Mouse (Mus musculus) B cell, adult 67 days (primary cell): ENCODE measurements around the gene Eno4. TPM values are rescaled to one million over a fixed set of nuclear protein-coding genes. Genes with fewer than 3 reads are reported as not detected.

Source experiments
- total RNA-seq, 2 experiments: library from RNA; stranded (reverse); gene quantifications; 4 replicates each; pipeline ENCODE4 v1.2.4; 2023

Eno4 gene
- total RNA-seq = not detected

DNA sequence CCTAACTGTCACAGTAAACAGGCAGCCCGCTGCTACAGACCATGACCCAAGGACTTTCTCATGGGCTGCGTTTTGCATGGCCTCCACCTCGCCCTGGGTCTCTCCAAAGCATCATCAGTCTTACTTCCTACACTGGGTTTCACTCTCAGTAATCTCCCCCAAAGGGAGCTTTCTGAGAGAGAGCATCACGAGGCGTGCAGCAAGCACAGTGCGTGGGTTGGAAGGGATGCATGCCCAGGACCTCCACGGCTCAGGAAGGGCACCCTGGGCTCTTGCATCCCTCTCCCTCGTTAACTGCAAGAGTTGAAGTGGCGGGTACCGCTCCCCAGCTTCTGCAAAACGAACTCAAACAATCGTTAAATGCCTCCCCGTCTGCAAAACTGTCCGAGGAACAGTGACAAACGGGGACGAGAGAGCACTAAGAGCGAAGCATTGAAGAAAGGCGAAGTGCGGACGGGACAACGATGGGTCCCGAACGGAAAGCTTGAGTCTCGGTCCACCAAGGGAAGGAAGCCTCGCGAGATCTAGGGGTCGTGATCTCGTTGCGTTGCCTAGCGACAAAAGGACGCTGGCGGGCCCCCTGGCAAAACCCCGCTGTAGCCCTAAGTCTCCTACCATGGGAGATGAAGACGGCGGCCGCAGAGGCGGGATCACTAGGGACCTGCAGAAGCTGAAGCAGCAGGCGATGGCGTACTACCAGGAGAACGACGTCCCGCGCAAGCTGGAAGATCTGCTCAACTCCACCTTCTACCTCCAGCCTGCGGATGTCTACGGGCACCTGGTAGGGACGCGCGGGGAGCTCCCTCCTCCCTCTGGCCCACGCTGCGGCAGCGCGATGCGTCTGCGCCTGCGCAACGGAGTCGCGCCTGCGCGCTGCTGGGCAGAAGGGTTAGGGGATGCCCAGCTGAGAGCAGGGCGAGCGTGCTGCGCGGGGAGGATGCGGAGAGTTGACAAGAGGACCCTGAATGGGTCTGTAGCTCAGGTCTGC lies at the start of gene Eno4, which contains the start of gene Hspa12a:
TSS of gene Eno4 (plus strand) at position 585 of the 988 bp plus-strand sequence.
TSS of gene Hspa12a (minus strand) at position 814 of the 988 bp plus-strand sequence.

Other genes starting within 250 kb of the Eno4 start
- not detected for gene Pnliprp1, start 214.5 kb upstream of the Eno4 start, total RNA-seq
- gene Pnliprp2, start 183.7 kb upstream of the Eno4 start, total RNA-seq = not detected
- not detected for gene 1700019N19Rik, start 149.0 kb upstream of the Eno4 start, total RNA-seq
- gene Hspa12a, start 229 bp downstream of the Eno4 start, total RNA-seq = 1 to 10 TPM; 4.3 to 4.4 TPM
- gene Shtn1, start 132.7 kb downstream of the Eno4 start, total RNA-seq = under 1 TPM in 1 of 2 experiments, not detected in 1; 0.23 TPM
- not detected for gene Vax1, start 226.6 kb downstream of the Eno4 start, total RNA-seq